Mouse (Mus musculus): ENCODE results near the gene Klhl5. TPM values are rescaled to one million over a fixed set of nuclear protein-coding genes. Genes with fewer than 3 reads are reported as not detected.

Gene Klhl5
- polyA plus RNA-seq (2014; fragmentation: Nextera tagmentation; extraction: Ambion mirVana): 16.5 and 20.5 TPM in 2 replicates

DNA sequence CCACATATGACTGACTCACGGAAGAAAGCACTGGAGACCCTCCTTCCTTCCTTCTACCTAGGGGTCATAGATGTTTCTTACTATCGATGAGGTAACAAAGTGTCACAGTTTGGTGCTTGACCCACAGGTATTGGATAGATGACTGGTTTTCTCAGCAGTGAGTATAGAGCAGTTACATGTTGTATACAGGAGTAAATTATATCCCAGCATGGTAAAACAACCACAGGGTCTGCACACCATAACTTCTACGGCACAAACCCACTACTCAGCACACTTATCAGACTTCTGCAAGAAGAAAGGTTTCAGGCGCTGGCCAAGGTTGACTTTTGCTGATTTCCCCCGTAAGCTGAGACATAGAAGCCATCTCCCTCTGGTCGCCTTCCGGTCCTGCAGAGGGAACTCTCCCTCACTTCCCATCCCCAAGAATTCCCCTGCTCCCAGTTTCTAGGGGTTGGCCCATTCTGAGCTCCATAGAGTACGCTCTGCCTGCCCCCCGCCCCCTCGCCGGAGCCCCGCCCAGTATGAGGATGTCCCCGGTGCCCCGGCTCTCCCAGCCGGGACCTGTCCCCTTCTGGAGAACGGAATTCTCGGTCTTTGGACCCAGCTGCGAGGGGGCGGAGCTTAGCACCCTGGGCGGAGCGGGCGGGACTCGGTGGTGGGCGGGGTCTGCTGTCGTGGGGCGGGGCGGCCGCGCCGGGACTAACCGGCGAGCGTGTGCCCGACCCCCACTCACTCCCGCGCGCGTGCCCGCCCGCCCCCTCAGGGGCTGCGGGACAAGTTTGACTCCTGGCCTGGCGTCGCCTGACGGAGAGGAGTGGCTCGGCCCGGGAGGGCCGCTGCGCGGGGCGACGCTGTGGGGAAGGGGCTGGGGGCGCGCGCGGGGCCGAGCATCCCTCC is at the start of gene Klhl5:
Gene Klhl5 (plus strand): TSS at position 664 of the 897 bp plus-strand sequence.
- no peaks in the 10 kb centered on the region for H3K27me3 ChIP-seq (ENCODE audit: control insufficient read depth, insufficient read depth, low read length)
- H3K4me1 ChIP-seq (ENCODE audit: control insufficient read depth, insufficient read depth, low read length): no peaks in the 10 kb centered on the region
- no peaks in the 10 kb centered on the region for H3K9me3 ChIP-seq (ENCODE audit: control insufficient read depth, low read depth, low read length)
- peak within 1 kb of the TSS; percentile 69 for H3K9ac ChIP-seq (replicated peaks; ENCODE audit: low read depth, low read length)
- WGBS: 5% methylated on average over 27 of the region's 56 CpGs
- H3K36me3 ChIP-seq (ENCODE audit: control insufficient read depth, insufficient read depth, low read length): no peaks in the 10 kb centered on the region
- H3K4me2 ChIP-seq (replicated peaks; ENCODE audit: low read depth, low read length): peak within 1 kb of the TSS; percentile 60
- H3K4me3 ChIP-seq (ENCODE audit: low read depth, low read length): peak within 1 kb of the TSS; percentile 68
- peak within 1 kb of the TSS; percentile 53 for H3K27ac ChIP-seq (ENCODE audit: low read length)
- peak; percentile 90 for ATAC-seq (ENCODE audit: insufficient number of reproducible peaks, insufficient read depth, low FRiP score, low read depth)

DNA sequence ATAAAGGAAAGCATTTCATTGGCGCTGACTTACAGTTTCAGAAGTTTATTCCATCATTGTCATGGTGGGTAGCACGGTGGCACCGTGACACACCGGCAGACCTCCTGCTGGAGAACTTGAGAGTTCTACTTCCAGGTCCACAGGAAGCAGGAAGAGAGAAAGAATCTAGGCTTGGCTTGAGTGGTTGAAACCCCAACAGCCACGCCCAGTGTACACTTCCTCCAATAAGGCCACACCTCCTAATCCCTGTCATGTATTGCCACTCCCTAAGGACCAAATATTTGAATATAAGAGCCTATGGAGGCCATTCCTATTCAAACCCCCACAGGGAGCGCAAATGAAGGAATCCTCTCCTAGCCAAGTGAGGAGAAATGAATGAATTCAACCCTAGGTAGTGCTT is 49.7 kb upstream of the Klhl5 start:
- ATAC-seq (ENCODE audit: insufficient number of reproducible peaks, insufficient read depth, low FRiP score, low read depth): no peak
- 98% methylated on average over 6 of the region's 6 CpGs for WGBS
- Histone ChIP-seq H3K36me3 (ENCODE audit: control insufficient read depth, insufficient read depth, low read length) (no peaks in the 10 kb centered on the region), H3K4me1 (ENCODE audit: control insufficient read depth, insufficient read depth, low read length) (0 out of 2 replicates have a peak, but pooled peaks cover 2% of the 10 kb centered on the region), H3K27me3 (ENCODE audit: control insufficient read depth, insufficient read depth, low read length) (no peaks in the 10 kb centered on the region), H3K4me3 (ENCODE audit: low read depth, low read length) (no peak overlapping the region), H3K9ac (replicated peaks; ENCODE audit: low read depth, low read length) (no peak overlapping the region), H3K9me3 (ENCODE audit: control insufficient read depth, low read depth, low read length) (no peaks in the 10 kb centered on the region), H3K4me2 (replicated peaks; ENCODE audit: low read depth, low read length) (no peak overlapping the region), H3K27ac (ENCODE audit: low read length) (no peak overlapping the region)

DNA sequence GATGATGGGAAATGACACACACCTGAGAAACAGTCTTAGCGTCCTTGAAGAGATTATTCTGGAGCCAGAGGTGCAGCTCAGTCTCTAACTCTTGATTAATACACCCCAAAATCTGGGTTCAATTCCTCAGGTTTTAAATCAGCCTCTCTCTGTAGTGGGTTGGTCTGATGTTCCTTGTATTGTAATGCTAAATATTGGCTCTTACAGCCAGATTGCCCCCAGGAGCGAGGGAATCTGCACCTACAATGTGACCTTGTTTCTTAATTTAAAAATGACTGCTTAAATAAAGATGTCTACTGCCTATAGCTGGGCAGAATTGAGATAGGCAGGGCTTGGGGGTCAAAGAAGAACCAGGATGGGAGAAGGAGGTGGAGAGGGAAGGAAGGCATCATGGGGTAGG is 47.5 kb upstream of the Klhl5 start:
- 0 out of 2 replicates have a peak, but pooled peaks cover 2% of the 10 kb centered on the region for H3K4me1 ChIP-seq (ENCODE audit: control insufficient read depth, insufficient read depth, low read length)
- 68% methylated on average over 2 of the region's 2 CpGs for WGBS
- no peak overlapping the region for H3K9ac ChIP-seq (replicated peaks; ENCODE audit: low read depth, low read length)
- no peak overlapping the region for H3K27ac ChIP-seq (ENCODE audit: low read length)
- no peak overlapping the region for H3K4me3 ChIP-seq (ENCODE audit: low read depth, low read length)
- no peaks in the 10 kb centered on the region for H3K27me3 ChIP-seq (ENCODE audit: control insufficient read depth, insufficient read depth, low read length)
- no peak overlapping the region for H3K4me2 ChIP-seq (replicated peaks; ENCODE audit: low read depth, low read length)
- H3K36me3 ChIP-seq (ENCODE audit: control insufficient read depth, insufficient read depth, low read length): no peaks in the 10 kb centered on the region
- ATAC-seq (ENCODE audit: insufficient number of reproducible peaks, insufficient read depth, low FRiP score, low read depth): no peak
- H3K9me3 ChIP-seq (ENCODE audit: control insufficient read depth, low read depth, low read length): no peaks in the 10 kb centered on the region

DNA sequence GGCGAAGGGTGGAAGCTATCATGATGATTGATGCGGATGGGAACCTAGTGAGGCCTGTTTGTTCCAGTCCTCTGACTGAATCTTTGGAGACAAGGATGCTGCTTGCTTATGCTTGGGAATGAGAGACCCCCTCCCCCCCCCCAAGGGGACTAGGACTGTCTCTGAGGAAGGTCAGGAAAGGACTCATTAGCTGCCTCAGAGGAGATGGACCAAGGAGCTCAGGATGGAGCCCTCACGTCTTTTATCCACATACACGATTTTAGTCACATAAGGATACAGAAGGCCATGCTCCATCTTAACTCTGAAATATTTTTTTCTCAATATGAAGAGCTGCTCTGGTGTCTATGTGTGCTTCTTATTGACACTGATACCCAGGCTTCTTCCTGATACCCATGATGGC is 45.1 kb upstream of the Klhl5 start:
- no peaks in the 10 kb centered on the region for H3K27me3 ChIP-seq (ENCODE audit: control insufficient read depth, insufficient read depth, low read length)
- 0 out of 2 replicates have a peak, but pooled peaks cover 2% of the 10 kb centered on the region for H3K4me1 ChIP-seq (ENCODE audit: control insufficient read depth, insufficient read depth, low read length)
- WGBS: 91% methylated on average over 4 of the region's 4 CpGs
- H3K9ac ChIP-seq (replicated peaks; ENCODE audit: low read depth, low read length): no peak overlapping the region
- H3K9me3 ChIP-seq (ENCODE audit: control insufficient read depth, low read depth, low read length): no peaks in the 10 kb centered on the region
- no peak overlapping the region for H3K4me3 ChIP-seq (ENCODE audit: low read depth, low read length)
- no peak overlapping the region for H3K4me2 ChIP-seq (replicated peaks; ENCODE audit: low read depth, low read length)
- no peak for ATAC-seq (ENCODE audit: insufficient number of reproducible peaks, insufficient read depth, low FRiP score, low read depth)
- H3K27ac ChIP-seq (ENCODE audit: low read length): no peak overlapping the region
- H3K36me3 ChIP-seq (ENCODE audit: control insufficient read depth, insufficient read depth, low read length): no peaks in the 10 kb centered on the region

DNA sequence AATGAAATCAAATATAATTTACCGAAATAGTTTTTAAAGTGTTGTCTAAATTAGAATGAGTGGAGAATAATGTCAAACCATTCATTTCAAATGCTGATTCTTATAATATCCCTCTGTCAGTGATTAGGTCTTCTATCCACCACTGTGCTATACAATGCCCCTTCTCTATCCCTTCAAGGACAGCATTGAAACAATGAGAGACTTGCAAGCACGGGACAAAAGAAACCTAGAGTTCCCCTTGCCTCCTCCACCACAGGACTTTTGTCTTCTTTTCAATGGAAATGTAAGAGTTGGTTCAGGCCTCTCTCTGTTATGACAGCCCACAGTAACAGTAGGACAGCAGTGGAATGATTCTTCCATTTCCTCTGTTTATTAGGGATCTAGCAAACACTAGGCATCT is 44.1 kb upstream of the Klhl5 start:
- Histone ChIP-seq H3K27me3 (ENCODE audit: control insufficient read depth, insufficient read depth, low read length) (no peaks in the 10 kb centered on the region), H3K9me3 (ENCODE audit: control insufficient read depth, low read depth, low read length) (no peaks in the 10 kb centered on the region), H3K27ac (ENCODE audit: low read length) (no peak overlapping the region), H3K36me3 (ENCODE audit: control insufficient read depth, insufficient read depth, low read length) (no peaks in the 10 kb centered on the region), H3K4me1 (ENCODE audit: control insufficient read depth, insufficient read depth, low read length) (no peaks in the 10 kb centered on the region), H3K4me3 (ENCODE audit: low read depth, low read length) (no peak overlapping the region), H3K9ac (replicated peaks; ENCODE audit: low read depth, low read length) (no peak overlapping the region), H3K4me2 (replicated peaks; ENCODE audit: low read depth, low read length) (no peak overlapping the region)
- no peak for ATAC-seq (ENCODE audit: insufficient number of reproducible peaks, insufficient read depth, low FRiP score, low read depth)
- WGBS: 82% methylated on average over 2 of the region's 2 CpGs

DNA sequence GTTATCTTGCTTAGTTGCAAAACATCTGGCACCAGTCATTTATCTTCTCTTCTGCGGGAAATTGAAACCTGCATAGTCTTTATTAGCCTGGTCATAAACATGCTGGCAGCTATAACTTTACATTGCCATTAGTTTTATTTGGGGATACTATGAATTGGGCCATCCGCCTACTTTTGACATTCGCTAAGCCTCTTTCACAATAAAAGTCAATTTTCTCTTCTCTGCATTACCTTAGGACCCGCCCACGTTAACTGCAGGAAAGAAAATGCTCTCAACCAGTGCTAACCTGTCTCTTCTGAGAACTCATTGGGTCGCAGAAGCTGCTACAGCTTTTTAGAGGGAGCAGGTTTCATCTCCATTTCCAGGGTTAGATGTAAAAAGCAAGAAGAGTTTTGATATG is 39.2 kb upstream of the Klhl5 start:
- no peak overlapping the region for H3K27ac ChIP-seq (ENCODE audit: low read length)
- H3K9ac ChIP-seq (replicated peaks; ENCODE audit: low read depth, low read length): no peak overlapping the region
- H3K4me3 ChIP-seq (ENCODE audit: low read depth, low read length): no peak overlapping the region
- ATAC-seq (ENCODE audit: insufficient number of reproducible peaks, insufficient read depth, low FRiP score, low read depth): no peak
- H3K4me2 ChIP-seq (replicated peaks; ENCODE audit: low read depth, low read length): no peak overlapping the region
- WGBS: 69% methylated on average over 6 of the region's 6 CpGs
- H3K9me3 ChIP-seq (ENCODE audit: control insufficient read depth, low read depth, low read length): no peaks in the 10 kb centered on the region
- H3K36me3 ChIP-seq (ENCODE audit: control insufficient read depth, insufficient read depth, low read length): no peaks in the 10 kb centered on the region
- H3K4me1 ChIP-seq (ENCODE audit: control insufficient read depth, insufficient read depth, low read length): no peaks in the 10 kb centered on the region
- H3K27me3 ChIP-seq (ENCODE audit: control insufficient read depth, insufficient read depth, low read length): no peaks in the 10 kb centered on the region

DNA sequence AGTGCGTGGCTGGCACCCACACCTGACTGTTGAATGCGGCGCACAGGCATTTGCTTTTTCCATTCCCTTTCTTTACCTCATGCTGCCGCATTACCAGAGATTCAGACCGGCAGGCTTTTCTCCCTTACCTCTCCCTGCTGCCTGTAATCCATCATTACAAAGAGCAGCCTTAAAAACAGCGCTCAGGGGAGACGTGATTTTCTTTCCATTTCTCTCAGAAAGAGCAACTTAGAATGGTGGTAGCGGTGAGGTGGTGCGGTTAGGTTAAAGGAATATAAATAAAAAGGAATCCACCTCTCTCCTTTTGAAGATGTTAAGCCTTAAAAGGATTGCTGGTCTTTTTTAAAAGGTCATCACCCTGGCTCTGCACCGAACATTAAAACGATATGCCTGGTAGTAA is 37.5 kb upstream of the Klhl5 start:
- Histone ChIP-seq H3K4me2 (replicated peaks; ENCODE audit: low read depth, low read length) (no peak overlapping the region), H3K4me1 (ENCODE audit: control insufficient read depth, insufficient read depth, low read length) (no peaks in the 10 kb centered on the region), H3K27ac (ENCODE audit: low read length) (no peak overlapping the region), H3K4me3 (ENCODE audit: low read depth, low read length) (no peak overlapping the region), H3K9me3 (ENCODE audit: control insufficient read depth, low read depth, low read length) (no peaks in the 10 kb centered on the region), H3K9ac (replicated peaks; ENCODE audit: low read depth, low read length) (no peak overlapping the region), H3K27me3 (ENCODE audit: control insufficient read depth, insufficient read depth, low read length) (no peaks in the 10 kb centered on the region), H3K36me3 (ENCODE audit: control insufficient read depth, insufficient read depth, low read length) (no peaks in the 10 kb centered on the region)
- WGBS: 38% methylated on average over 11 of the region's 11 CpGs
- no peak for ATAC-seq (ENCODE audit: insufficient number of reproducible peaks, insufficient read depth, low FRiP score, low read depth)

DNA sequence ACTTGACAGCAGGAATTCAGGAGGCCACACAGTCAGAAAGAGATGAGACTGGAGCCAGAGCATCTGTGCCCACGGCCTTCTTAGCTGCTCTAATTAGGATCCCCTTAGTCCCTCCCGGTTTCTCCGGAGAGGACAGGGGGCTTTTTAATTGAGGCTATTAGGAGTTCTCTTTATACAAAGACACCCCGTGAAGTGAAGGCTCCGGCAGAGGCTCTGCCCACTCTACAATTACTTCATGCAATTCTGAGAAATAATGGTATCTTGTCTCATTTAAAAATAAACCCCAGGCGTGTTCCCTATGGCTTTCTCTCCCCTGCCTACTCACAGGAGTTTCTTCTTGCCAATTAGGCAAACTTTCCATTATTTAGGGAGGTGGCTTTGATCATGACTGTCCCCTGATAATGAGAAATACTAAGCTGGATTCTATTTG is 35.6 kb upstream of the Klhl5 start:
- Histone ChIP-seq H3K27me3 (ENCODE audit: control insufficient read depth, insufficient read depth, low read length) (no peaks in the 10 kb centered on the region), H3K4me1 (ENCODE audit: control insufficient read depth, insufficient read depth, low read length) (no peaks in the 10 kb centered on the region), H3K4me2 (replicated peaks; ENCODE audit: low read depth, low read length) (no peak overlapping the region), H3K9ac (replicated peaks; ENCODE audit: low read depth, low read length) (no peak overlapping the region), H3K27ac (ENCODE audit: low read length) (no peak overlapping the region), H3K4me3 (ENCODE audit: low read depth, low read length) (no peak overlapping the region), H3K9me3 (ENCODE audit: control insufficient read depth, low read depth, low read length) (no peaks in the 10 kb centered on the region), H3K36me3 (ENCODE audit: control insufficient read depth, insufficient read depth, low read length) (no peaks in the 10 kb centered on the region)
- ATAC-seq (ENCODE audit: insufficient number of reproducible peaks, insufficient read depth, low FRiP score, low read depth): no peak
- WGBS: 61% methylated on average over 6 of the region's 6 CpGs

Data from stomach, embryonic 14.5 days (tissue).